Mouse (Mus musculus) midbrain, embryonic 16.5 days (tissue): ENCODE data around the gene Paxip1. TPM values are rescaled to one million over a fixed set of nuclear protein-coding genes. Genes with fewer than 3 reads are reported as not detected.

Experiments used
- ATAC-seq: fragments of 200-750 bp; cut with Nextera tagmentation; 2 replicates; pipeline ENCODE4 v1.8.0; 2017; ENCODE audit warnings: moderate TSS enrichment
- H3K27ac ChIP-seq: fragments of 300-500 bp; sonication (generic); 2 replicates; pipeline ENCODE4 v1.5.1; 2014; ENCODE audit warnings: mild to moderate bottlenecking, low read length, mixed read lengths
- H3K27me3 ChIP-seq: fragments of 300-500 bp; sonication (generic); 2 replicates; pipeline ENCODE4 v1.6.1; 2014; ENCODE audit warnings: low read depth, low read length, mixed read lengths; ENCODE audit not compliant: control insufficient read depth, insufficient read depth
- H3K36me3 ChIP-seq: fragments of 300-500 bp; sonication (generic); 2 replicates; pipeline ENCODE4 v1.6.1; 2014; ENCODE audit warnings: mild to moderate bottlenecking, low read length, moderate library complexity, mixed read lengths; ENCODE audit not compliant: control insufficient read depth, insufficient read depth
- H3K4me1 ChIP-seq: fragments of 300-500 bp; sonication (generic); 2 replicates; pipeline ENCODE4 v1.6.1; 2014; ENCODE audit warnings: mild to moderate bottlenecking, low read length, mixed read lengths; ENCODE audit not compliant: control insufficient read depth, insufficient read depth
- H3K4me2 ChIP-seq: fragments of 300-500 bp; sonication (generic); 2 replicates; pipeline ENCODE4 v1.6.1; 2014; ENCODE audit warnings: mild to moderate bottlenecking, low read length, mixed read lengths
- H3K4me3 ChIP-seq: fragments of 300-500 bp; sonication (generic); 2 replicates; pipeline ENCODE4 v1.5.1; 2014; ENCODE audit warnings: low read depth, mild to moderate bottlenecking, low read length, moderate library complexity, mixed read lengths
- H3K9ac ChIP-seq: fragments of 300-500 bp; sonication (generic); 2 replicates; pipeline ENCODE4 v1.6.1; 2014; ENCODE audit warnings: low read depth, low read length, mixed read lengths
- H3K9me3 ChIP-seq: fragments of 300-500 bp; sonication (generic); replicated peaks from 2 replicates; pipeline ENCODE4 v1.6.1; 2014; ENCODE audit warnings: mild to moderate bottlenecking, low read length, mixed read lengths; ENCODE audit not compliant: control insufficient read depth, poor library complexity, severe bottlenecking
- WGBS: fragments of 180-500 bp; shearing (Covaris S2); extraction: QIAGEN DNeasy Blood & Tissue Kit; methylation state at CpG from one replicate; pipeline ENCODE4 v1.1.7; 2014; 5-methylcytosine and 5-hydroxymethylcytosine counted together
- polyA plus RNA-seq: library from polyadenylated mRNA; unstranded; fragments of >200 nt; fragmentation: Nextera tagmentation; extraction: Ambion mirVana; gene quantifications from 2 replicates; pipeline ENCODE4 v1.2.1, GENCODE M21; 2015

Paxip1 gene
- 28.7 and 30.2 TPM in 2 replicates for polyA plus RNA-seq

- WGBS = under 1% methylated on average over 71 of the region's 73 CpGs
- Histone ChIP-seq H3K27me3 (no peaks in the 10 kb centered on the region), H3K4me3 (peak within 1 kb of the TSS; percentile 78), H3K4me2 (peak within 1 kb of the TSS; percentile 81), H3K4me1 (peaks cover 24% of the 10 kb centered on the region), H3K36me3 (peaks cover 14% of the 10 kb centered on the region), H3K9me3 (no peaks in the 10 kb centered on the region), H3K9ac (peak within 1 kb of the TSS; percentile 75), H3K27ac (peak within 1 kb of the TSS; percentile 99)
- ATAC-seq = peak; percentile 97
Measured at GRCm38 (mm10) chr5:27791303-27792172, at the start of gene Paxip1. Paxip1 (minus strand) TSS chr5:27791691.

GRCm38 (mm10) chr5:27838061-27838460 lies 46.6 kb upstream of the Paxip1 start:
- H3K4me2 ChIP-seq = no peak overlapping the region
- no peak overlapping the region for H3K27ac ChIP-seq
- H3K4me1 ChIP-seq = peaks cover 6% of the 10 kb centered on the region; the same call in 1 of the 2 replicates
- H3K27me3 ChIP-seq = no peaks in the 10 kb centered on the region
- ATAC-seq = no peak
- H3K9ac ChIP-seq = no peak overlapping the region
- H3K4me3 ChIP-seq = no peak overlapping the region
- no peaks in the 10 kb centered on the region for H3K36me3 ChIP-seq
- no peaks in the 10 kb centered on the region for H3K9me3 ChIP-seq
- 59% methylated on average over 4 of the region's 4 CpGs for WGBS

- no peak for ATAC-seq
Measured at GRCm38 (mm10) chr5:27835096-27835495, 43.6 kb upstream of the Paxip1 start.

GRCm38 (mm10) chr5:27827971-27828370 lies 36.5 kb upstream of the Paxip1 start:
- no peaks in the 10 kb centered on the region for H3K9me3 ChIP-seq
- H3K36me3 ChIP-seq = no peaks in the 10 kb centered on the region
- H3K9ac ChIP-seq = no peak overlapping the region
- H3K4me1 ChIP-seq = no peaks in the 10 kb centered on the region
- no peak overlapping the region for H3K4me2 ChIP-seq
- 88% methylated on average over 7 of the region's 7 CpGs for WGBS
- no peak overlapping the region for H3K27ac ChIP-seq
- H3K27me3 ChIP-seq = no peaks in the 10 kb centered on the region
- no peak overlapping the region for H3K4me3 ChIP-seq
- ATAC-seq = no peak

More at GRCm38 (mm10) chr5:27835096-27835495, 43.6 kb upstream of the Paxip1 start:
- Histone ChIP-seq H3K4me2 (no peak overlapping the region), H3K36me3 (no peaks in the 10 kb centered on the region), H3K9ac (no peak overlapping the region), H3K27ac (no peak overlapping the region), H3K4me3 (no peak overlapping the region), H3K9me3 (no peaks in the 10 kb centered on the region), H3K4me1 (no peaks in the 10 kb centered on the region), H3K27me3 (no peaks in the 10 kb centered on the region)
- 84% methylated on average over 2 of the region's 2 CpGs for WGBS

GRCm38 (mm10) chr5:27821161-27821560 lies 29.7 kb upstream of the Paxip1 start:
- no peaks in the 10 kb centered on the region for H3K27me3 ChIP-seq
- ATAC-seq = no peak
- no peak overlapping the region for H3K27ac ChIP-seq
- H3K9ac ChIP-seq = no peak overlapping the region
- 73% methylated on average over 6 of the region's 6 CpGs for WGBS
- no peaks in the 10 kb centered on the region for H3K36me3 ChIP-seq
- no peaks in the 10 kb centered on the region for H3K4me1 ChIP-seq
- H3K4me2 ChIP-seq = no peak overlapping the region
- H3K9me3 ChIP-seq = no peaks in the 10 kb centered on the region
- no peak overlapping the region for H3K4me3 ChIP-seq

GRCm38 (mm10) chr5:27818840-27819672 lies 27.6 kb upstream of the Paxip1 start:
- Histone ChIP-seq H3K27me3 (no peaks in the 10 kb centered on the region), H3K9ac (no peak overlapping the region), H3K27ac (no peak overlapping the region), H3K4me3 (no peak overlapping the region), H3K4me2 (no peak overlapping the region), H3K36me3 (no peaks in the 10 kb centered on the region), H3K4me1 (no peaks in the 10 kb centered on the region), H3K9me3 (no peaks in the 10 kb centered on the region)
- ATAC-seq = no peak
- 63% methylated on average over 3 of the region's 3 CpGs for WGBS

GRCm38 (mm10) chr5:27814282-27814681 lies 22.8 kb upstream of the Paxip1 start:
- no peak overlapping the region for H3K9ac ChIP-seq
- H3K9me3 ChIP-seq = peaks cover 3% of the 10 kb centered on the region; the same call in 1 of the 2 replicates
- 67% methylated on average over 2 of the region's 2 CpGs for WGBS
- no peak overlapping the region for H3K4me3 ChIP-seq
- no peaks in the 10 kb centered on the region for H3K36me3 ChIP-seq
- ATAC-seq = no peak
- H3K4me1 ChIP-seq = no peaks in the 10 kb centered on the region
- H3K27me3 ChIP-seq = no peaks in the 10 kb centered on the region
- H3K4me2 ChIP-seq = no peak overlapping the region
- H3K27ac ChIP-seq = no peak overlapping the region

GRCm38 (mm10) chr5:27793923-27794322 lies 2.4 kb upstream of the Paxip1 start:
- Histone ChIP-seq H3K27ac (no peak overlapping the region), H3K4me1 (peaks cover 24% of the 10 kb centered on the region), H3K36me3 (no peaks in the 10 kb centered on the region), H3K4me2 (no peak overlapping the region), H3K4me3 (no peak overlapping the region), H3K9ac (no peak overlapping the region), H3K27me3 (no peaks in the 10 kb centered on the region), H3K9me3 (no peaks in the 10 kb centered on the region)
- ATAC-seq = no peak
- 17% methylated on average over 1 of the region's 1 CpGs for whole genome bisulfite sequencing
